Mouse (Mus musculus): ENCODE measurements around the gene Ccdc62.
A peak's percentile ranks its signal among the peaks of the same experiment; 100 is the strongest.

Gene Ccdc62

DNA sequence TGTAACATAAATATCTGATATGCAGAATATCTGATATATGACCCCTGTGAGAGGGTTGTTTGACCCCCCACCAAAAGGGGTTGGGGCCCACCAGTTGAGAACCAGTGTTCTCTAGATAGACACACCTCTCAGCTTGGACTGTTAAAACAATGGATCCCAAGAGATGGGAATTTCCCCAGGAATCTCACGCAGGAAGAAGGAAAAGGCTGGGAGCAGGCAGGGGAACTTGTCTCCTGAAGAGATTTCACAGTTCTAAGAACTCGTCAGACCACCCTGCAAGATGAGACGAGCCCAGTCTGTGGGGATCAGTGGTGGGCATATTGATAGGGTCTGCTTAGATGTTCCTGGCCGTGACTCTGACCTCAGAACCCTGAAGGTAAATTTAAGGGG, 49.5 kb downstream of the Ccdc62 start:
- DNase-seq (ENCODE audit: low spot score), result no peak

DNA sequence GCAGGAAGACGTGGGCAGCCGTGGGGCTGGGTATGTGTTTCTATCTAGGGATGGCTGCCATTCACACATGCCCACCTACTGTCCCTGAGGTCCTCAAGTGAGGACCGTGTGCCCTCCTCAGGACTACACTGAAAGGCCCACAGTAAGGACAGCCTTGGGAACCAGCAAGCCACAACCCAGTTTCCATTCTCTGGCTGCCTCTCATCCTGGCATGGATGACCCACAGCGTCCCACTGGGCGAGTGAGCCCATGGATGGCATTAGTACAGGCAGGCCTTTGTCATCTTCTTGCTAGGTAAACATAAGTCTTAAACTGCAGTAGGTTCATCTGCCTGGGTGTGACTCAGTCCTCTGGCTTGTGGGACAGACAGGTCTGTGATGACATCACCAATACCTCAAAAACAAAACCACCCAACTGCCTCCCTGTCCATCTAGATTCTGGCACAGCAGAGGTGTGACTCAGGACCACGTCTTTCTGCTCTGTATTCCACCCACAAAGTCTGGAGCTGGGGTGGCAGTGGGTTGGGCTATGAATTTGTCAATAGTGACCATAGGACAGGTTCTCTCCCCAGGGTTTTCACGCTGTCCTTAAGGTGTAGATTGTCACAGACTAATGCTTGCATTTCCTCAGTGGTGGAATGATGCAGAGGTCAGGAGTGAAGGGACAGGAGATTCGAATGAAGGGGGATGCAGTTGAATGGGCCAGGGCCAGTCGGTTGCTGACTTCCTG, 50.2 kb downstream of the Ccdc62 start:
- DNase-seq (ENCODE audit: low spot score), result no peak

DNA sequence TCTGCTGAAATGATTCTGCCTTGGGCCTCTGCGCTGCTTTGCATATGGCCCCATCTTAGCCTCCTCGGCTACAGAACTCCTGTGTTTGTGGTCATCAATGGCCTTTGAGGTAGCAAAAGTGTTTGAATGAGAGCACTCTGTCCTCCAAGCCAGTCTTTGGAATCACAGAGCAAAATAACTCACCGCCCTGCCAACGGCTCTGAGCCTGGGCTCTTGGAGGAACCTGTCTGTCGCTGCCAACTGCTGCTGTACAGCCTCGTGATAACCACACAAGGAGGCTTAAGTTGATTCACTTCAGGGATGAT, 50.7 kb downstream of the Ccdc62 start:
- DNase-seq (ENCODE audit: low spot score), result no peak

DNA sequence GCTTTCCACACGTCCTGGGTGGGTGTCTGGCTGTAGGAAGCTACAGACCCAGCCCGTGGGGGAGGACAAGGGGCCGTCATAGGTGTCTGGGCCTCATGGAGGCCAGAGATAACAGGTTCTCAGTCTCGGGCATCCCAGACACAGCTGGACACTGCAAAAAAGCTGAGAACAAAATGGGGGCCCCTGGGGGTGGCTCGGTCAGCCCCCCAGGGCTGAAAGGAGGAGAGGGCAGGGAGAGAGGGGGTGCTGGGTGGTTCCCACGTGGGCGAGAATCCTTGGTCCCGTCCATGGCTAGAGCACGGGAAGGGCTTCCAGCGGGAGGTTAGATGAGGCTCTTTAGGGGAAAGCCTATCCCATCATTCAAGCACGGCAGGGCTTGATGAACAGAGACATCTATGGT, 52.4 kb downstream of the Ccdc62 start:
- no peak for DNase-seq (ENCODE audit: low spot score)

DNA sequence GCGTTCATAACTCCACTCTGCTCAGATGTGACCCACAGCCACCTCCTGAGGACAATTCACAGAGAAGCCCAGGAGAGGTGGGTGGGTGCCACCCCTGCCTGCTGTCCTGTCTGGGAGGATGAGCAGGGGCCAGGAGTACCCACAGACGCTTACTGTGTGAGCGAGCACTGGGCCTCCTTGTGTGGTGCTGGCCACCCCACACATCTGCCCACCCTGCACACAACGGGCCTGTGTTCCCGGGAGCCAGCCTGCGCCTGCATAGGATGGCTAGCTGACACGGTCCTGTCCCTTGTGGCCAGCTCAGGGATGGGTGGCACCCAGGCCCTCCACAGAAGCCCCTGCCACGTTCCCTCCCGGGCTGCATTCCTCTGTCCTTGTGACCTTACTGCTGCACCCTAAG, 55.0 kb downstream of the Ccdc62 start:
- no peak for DNase-seq (ENCODE audit: low spot score)

DNA sequence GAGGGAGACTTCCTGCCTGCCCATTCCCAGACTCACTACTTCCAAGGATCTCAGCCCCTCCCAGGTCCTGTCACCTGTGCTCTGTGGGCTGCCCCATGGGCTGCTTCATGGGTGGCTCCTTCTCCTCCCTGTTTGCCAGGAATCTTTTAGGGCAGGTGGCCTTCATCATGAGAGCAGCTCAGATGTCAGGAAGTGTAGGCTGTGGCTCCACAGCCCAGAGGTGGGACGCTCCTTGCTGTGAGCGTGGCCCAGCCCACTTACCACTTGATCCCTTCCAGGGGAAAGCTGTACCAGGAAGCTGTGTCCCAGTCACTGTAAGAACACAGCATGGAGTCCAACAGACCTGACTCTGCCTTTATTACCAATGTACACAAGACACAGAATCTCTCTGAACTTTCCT, 56.4 kb downstream of the Ccdc62 start:
- no peak for DNase-seq (ENCODE audit: low spot score)

DNA sequence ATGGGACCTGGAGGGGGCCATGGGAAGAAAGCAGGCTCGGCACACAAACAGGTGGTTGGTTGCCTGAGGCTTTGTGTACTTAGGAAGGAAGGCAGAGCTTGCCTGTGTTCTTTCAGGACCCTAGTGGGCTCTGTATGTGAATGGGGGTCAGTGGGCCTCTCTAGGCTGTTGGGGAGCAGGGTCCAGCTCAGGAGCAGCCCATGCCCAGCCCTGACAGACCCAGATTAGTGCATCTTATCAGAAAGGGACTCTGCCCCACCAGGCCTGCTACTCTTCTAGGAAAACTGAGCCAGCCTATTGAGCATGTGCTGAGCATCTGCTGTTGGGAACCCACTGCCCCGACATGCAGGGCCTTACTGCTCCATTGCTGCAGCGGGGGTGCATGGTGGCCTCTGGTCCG, 57.0 kb downstream of the Ccdc62 start:
- DNase-seq (ENCODE audit: low spot score), result no peak

DNA sequence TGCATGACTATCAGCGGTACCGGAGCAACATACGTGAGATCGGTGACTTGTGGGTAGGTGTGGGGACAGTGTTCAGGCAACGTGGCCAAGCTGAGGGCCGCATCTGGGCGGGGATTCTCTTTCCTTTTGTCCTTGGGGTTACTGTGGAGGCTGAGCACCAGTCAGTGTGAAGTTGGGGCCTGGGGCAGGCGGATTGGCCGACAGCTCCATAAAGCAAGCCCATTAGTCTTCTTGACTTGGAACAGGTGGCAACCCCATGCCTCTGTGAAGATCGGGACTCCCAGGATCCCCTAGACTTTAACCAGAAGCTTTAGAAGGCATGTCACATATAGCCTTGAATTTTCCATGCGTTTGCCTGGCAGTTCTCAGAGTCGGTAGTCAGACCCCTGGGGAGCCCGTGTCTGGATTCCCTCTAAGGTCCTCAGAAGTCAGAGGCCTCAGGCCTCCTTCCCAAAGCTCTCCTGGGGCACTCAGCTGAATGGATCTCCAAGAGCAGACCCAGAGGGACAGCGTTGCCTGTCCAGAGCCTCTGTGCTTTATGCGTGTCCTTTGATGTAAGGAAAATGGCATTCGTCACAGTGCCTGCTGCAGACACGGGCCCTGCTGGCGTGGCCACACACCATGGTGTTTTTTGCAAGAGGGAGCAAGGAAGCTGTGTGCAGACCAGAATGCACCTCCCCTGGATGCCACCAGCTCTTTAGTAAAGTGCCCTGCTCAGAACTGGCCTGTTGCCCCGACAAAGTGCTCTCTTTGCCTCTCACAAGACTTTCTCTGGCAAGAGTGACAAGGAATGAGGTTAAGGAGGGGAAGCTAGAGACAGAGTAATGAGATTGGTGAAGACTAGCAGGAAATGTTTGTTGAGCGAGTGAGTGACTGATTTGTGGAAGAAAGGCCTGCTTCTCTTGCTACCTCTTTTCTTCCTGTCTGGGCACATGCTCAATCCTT, 59.7 kb downstream of the Ccdc62 start:
- no peak for DNase-seq (ENCODE audit: low spot score)

DNA sequence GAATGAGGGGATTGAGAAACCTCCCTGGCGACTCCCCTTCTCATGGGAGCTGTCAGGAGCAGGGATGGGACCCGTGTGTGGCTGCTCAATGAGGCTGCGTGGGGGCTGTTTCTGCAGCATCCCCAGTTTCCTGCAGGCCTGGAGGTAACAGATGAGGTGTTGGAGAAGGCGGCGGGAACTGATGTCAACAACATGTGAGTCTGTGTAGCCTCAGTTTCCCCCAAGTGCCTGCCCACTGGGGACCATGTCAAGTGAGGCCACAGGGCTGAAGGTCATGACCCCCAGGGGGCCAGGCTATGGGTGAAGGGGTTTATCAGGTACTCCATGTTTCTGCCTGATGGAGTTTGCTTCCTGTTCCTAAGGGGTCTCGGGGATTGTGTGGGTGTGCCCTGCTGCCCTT, 60.8 kb downstream of the Ccdc62 start:
- DNase-seq (ENCODE audit: low spot score), result no peak

DNA sequence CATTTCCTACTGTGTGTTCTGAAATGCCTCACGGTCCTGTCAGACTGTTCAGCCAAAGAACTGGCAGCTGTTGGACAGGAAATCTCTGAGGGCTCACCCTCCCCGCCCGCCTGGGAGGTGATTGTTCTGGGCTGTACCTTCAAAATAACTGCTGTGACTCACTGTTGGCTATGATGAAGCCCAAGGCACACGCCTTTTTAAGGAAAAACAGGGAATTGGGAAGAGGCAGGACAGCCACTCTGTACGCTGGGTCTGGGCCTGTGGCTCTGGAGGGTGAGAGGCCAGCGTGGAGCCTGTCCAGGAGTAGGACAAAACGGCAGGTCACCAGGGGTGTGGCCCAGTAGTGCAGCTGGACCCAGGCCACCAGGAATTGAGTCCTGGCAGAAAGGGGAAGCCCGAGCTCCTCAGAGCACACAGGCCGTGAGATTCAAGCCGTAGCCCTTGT, 61.7 kb downstream of the Ccdc62 start:
- peak; percentile 80 for DNase-seq (ENCODE audit: low spot score)

DNA sequence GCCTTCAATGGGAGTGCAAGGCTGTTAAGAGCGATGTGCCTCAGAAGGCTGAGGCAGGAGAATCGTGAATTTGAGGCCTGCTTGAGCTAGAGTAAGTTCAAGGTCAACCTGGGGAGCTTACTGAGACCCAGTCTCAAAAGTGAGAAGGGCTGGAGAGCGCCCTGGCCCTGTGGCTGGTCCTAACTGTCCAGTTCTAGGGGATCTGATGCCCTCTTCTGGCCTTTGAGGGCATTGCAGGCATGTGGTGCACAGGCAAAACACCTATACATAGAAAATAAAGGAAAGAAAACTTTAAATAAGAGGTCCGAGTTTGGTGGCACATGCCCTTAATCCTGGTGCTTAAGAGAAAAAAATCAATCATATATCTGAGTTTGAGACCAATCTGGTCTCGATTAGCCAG, 62.3 kb downstream of the Ccdc62 start:
- peak; percentile 91 for DNase-seq (ENCODE audit: low spot score)

DNA sequence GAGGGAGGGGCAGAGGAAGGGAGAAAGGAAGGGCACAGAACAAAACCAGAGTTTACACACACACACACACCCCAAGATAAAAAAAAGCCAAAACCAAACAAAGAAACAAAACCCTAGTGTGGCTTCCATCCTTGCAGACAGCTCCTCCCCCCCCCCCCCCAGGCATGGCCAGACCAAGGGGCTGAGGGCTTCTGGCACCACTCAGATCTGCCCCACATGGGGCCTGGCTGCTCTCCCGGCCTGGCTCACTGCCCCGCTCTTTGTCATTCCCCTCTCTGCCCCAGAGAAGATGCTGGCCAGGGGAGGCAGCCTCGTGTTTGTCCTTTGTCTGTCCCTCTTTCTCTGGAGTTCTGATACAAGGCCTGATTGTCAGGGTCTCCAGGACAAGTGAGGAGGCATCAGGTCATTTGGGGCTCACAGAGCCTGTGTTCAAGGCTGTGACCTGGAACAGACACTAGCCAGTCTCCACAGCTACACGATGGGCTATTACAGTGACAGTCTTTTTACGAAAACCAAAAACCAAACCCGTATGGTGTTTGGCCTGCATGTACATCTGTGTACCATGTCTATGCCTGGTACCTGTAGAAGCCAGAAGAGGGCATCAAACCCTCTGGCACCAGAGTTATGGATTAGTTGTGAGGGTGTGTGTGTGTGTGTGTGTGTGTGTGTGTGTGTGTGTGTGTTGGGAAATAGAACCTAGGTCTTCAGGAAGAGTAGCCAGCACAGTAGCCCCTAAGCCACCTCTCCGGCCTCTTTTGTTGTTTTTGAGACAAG, 63.0 kb downstream of the Ccdc62 start:
- no peak for DNase-seq (ENCODE audit: low spot score)

DNA sequence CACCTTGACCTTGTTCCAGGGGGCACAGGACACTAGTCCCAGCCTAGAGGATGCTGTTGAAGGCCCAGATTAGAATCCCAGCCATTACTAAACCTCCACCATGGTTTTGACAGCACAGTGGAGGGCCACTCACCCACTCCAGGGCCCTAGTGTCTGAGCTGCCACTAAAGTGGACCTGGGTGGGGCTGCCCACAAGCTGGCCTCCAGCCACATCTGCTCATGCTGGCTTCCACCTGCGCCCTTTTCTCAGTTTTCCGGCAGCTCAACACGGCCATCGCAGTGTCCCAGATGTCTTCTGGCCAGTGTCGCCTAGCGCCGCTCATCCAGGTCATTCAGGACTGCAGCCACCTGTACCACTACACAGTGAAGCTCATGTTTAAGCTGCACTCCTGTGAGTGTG, 64.0 kb downstream of the Ccdc62 start:
- DNase-seq (ENCODE audit: low spot score), result no peak

DNA sequence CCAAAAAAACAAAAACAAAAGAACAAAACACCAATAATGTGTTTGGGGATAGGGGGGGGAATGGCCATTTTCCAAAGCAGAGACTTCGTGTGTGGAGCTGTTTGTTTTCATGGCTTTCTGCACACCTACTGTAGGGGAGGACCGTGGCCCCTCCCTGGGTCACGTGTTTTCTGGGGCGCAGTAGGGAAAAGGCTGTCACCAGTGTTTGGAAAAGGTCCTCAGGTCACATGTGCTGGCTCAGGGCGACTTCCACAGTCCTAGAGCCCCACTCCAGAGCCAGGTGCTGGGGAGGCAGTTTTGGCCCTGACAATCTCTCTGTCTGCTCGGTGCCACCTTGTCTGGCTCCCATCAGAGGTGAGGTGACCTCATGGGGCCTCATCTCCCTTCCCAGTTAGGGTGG, 64.9 kb downstream of the Ccdc62 start:
- no peak for DNase-seq (ENCODE audit: low spot score)

DNA sequence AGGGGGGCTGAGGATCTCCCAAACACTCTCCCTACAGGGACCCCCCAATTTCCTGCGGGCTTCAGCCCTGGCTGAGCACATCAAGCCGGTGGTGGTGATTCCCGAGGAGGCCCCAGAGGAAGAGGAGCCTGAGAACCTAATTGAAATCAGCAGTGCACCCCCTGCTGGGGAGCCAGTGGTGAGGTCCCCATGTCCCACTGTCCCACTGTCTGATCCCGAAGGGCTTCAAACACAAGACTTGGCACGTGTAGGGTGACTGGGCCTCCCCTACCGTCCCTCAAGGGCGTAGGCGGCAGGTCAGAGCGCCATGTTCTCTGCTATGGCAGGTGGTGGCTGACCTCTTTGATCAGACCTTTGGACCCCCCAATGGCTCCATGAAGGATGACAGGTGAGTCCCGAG, 65.7 kb downstream of the Ccdc62 start:
- DNase-seq (ENCODE audit: low spot score), result no peak

DNA sequence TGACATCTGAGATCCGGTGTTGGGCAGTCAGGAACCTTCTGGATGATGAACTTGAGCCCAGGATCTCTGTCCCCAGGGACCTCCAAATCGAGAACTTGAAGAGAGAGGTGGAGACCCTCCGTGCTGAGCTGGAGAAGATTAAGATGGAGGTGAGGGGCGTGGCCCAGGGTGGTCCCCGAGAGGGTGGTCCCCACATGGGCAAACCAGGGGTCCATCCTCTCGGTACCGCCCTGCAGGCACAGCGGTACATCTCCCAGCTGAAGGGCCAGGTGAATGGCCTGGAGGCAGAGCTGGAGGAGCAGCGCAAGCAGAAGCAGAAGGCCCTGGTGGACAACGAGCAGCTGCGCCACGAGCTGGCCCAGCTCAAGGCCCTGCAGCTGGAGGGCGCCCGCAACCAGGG, 66.2 kb downstream of the Ccdc62 start:
- DNase-seq (ENCODE audit: low spot score), result no peak

DNA sequence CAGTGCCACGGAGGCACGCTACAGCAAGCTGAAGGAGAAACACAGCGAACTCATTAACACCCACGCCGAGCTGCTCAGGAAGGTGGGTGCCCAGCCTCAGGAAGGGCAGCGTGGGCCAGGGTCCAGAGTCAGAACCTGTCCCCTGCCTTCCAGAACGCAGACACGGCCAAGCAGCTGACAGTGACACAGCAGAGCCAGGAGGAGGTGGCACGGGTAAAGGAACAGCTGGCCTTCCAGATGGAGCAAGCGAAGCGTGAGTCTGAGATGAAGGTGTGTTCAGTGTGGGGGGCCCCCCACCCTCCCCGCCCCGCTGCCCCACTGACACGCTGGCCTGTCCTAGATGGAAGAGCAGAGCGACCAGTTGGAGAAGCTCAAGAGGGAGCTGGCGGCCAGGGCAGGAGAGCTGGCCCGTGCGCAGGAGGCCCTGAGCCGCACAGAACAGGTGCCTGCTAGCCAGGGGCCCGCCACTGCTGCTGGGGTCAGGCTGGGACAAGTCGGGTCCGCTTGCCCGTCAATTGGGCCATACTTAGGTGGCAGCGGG, 66.8 kb downstream of the Ccdc62 start:
- no peak for DNase-seq (ENCODE audit: low spot score)

DNA sequence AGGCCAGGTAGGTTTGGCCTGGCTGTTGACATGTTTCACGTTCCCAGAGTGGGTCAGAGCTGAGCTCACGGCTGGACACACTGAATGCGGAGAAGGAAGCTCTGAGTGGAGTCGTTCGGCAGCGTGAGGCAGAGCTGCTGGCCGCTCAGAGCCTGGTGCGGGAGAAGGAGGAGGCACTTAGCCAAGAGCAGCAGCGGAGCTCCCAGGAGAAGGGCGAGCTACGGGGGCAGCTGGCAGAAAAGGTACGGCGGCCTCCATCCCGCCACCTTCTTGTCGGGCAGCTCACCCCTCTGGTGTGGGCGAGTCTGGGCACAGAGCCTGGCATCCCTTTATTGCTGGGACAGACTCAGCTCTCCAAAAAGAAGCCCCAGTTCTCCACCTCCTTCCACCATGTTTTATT, 67.3 kb downstream of the Ccdc62 start:
- no peak for DNase-seq (ENCODE audit: low spot score)

DNA sequence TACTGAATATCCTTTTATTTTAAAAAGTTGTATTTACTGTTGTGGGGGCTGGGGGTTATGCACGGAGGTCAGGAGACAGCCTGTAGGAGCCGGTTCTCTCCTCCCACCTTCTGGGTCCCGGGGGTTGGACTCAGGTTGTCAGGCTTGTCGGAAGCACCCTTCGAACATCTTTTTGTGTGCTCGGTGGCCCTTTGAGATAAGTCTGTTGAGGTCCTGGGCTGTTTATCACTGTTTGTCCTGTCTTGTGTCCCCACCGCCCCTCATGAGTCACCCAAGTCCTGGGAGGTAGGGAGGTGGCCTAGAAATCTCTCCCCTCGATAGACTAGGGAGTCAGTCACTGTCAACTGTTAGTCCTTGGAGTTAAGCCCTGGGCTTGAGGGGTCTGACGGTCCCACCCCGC, 67.9 kb downstream of the Ccdc62 start:
- no peak for DNase-seq (ENCODE audit: low spot score)

DNA sequence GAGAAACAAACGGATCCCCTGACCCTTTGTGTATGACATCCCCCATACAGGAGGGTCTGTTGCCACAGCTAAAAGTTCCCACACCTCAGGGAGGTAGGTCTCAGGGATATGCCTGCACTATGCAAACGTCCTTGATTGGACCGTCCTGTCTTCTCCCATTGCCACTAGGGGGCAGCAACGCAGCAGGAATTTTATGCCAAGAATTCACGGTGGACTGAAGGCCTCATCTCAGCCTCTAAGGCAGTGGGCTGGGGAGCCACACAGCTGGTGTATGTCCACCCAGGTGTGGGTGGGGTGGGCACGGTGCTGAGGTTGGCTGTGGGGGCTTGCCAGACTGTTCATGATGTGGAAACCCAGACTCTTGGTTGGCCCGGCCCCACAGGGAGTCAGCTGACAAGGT, 70.3 kb downstream of the Ccdc62 start:
- DNase-seq (ENCODE audit: low spot score), result peak; percentile 91

DNA sequence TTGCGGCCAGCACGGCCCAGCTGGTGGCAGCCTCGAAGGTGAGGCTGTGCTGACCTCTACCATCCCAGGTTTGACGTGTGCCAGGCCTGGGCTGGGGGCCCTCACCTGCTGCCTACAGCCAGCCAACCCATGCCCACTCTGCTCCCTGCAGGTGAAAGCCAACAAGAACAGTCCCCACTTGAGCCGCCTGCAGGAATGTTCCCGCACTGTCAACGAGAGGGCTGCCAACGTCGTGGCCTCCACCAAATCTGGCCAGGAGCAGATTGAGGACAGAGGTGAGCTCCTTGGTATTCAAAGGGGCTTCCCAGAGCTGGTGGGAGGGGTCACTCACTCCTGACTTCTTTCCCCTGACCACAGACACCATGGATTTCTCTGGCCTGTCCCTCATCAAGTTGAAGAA, 70.8 kb downstream of the Ccdc62 start:
- no peak for DNase-seq (ENCODE audit: low spot score)

DNA sequence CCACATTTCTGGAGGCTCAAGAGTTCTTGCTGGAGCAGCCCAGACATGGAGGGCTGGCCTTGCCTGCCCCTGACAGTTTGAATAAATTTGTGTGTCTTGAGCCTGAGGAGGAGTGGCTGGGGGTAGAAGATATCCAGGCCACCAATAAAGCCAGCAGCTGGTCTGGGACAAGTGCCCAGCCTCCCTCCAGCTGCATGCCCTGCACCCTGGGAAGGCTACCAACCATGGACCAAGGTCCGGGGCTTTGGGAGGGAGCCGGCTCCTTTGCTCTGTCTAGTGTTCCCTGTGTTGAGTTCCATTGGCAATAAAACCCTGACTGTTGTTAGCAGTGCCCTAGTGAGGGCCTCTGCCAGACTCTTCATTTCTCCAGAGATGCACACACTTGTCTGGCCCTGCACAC, 72.4 kb downstream of the Ccdc62 start:
- DNase-seq (ENCODE audit: low spot score), result no peak

DNA sequence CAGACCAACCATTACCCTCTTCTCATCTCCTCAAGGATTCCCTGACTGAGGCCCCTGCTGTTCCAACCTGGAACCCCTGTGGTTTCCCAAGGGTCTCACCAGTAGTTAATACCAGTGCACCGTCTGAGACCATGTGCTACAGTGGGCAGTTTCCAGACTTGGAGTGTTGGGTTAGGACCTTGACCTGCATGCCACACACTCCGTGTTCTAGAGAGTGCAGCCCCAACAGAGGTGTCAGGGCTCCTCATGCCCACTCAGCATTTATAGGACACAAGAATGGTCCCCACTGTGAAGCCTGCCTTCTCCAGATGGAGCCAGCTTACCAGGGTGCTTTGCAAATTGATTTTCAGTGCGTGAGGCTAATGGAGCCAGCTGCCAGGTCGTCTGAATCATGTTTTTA, 72.9 kb downstream of the Ccdc62 start:
- no peak for DNase-seq (ENCODE audit: low spot score)
